Mouse (Mus musculus) granulocyte monocyte progenitor cell, adult 5-6 weeks (primary cell): ENCODE results near the gene Hoxa7. TPM values are rescaled to one million over a fixed set of nuclear protein-coding genes. Genes with fewer than 3 reads are reported as not detected.

Experiments
- ATAC-seq: replicated peaks from 2 replicates; pipeline ENCODE4 v1.8.0; 2016; ENCODE audit warnings: mild to moderate bottlenecking, moderate TSS enrichment, inconsistent platforms; ENCODE audit not compliant: poor library complexity, severe bottlenecking
- total RNA-seq, 2 experiments: library from RNA; stranded (forward) in 1 of 2; stranded (reverse) in 1 of 2; fragments of 200-712, 200-1000 nt in 1 of 2; fragments of >200 nt in 1 of 2; fragmentation: Nextera tagmentation in 1 of 2; gene quantifications; 2 replicates each; pipeline ENCODE4 v1.2.3; 2014 to 2017

Gene Hoxa7
- total RNA-seq, 2 experiments from 2014 or later: 10.8 to 20.5 TPM

DNA sequence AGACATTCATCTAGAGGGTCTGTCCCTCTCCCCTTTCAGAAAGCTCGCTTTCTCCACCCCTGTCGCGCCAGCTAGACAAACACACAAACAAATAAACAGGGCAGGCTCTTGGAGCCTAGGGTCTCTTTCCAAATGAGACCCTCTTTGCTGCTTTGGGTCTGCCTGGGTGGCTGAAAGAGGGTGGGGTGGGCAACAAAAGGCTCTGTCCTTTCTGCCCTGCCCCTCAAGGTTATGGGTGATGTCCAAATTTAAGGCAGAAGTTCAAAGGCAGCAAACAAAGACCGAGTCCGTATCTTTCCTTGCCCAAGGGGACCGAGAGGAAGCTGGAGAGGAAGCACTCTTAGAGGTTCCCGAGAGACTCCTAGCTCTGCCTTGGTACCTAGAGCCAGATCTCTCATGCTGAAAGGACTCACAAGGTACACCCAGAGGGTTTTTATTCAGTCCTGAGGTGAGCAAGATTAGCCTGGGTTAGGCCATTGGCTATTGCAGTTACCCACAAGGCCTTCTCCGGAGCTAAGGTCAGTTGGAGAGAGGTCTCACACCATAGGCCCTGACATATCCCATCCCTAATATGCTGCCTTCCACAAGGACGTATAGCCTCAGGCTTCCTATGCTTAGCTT is 19.5 kb upstream of the Hoxa7 start:
- no peak for ATAC-seq

DNA sequence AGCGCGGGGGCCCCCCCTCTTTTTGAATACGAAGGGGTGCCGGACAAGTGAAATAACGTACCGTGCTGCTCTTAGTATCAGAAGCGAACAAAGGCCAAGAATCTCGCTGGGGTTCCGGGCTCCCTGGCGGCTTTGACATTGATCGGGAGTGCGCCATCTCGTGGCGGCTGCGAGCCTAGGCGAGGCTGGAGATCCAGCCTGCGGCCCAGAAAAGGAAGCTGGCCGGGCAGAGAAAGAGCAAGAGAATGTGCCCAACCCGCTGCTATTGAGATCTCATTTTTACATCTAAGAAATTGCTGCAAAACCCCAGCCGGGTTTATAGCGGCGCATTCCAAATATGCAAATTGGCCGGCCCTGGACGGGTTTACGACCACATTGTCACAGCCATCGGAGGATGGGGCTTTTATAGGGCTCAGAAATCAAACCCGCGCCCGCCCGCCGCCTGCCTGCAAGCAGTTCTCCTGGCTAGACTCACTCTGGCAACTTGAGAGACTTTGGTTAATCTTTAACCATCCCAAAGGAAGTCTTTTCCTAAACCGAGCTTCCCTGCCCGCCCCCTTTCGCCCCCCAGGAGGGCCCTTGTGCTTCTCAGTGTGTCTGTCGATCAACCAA is 18.8 kb upstream of the Hoxa7 start, which contains the start of gene Hoxa10:
Gene Hoxa10, minus strand, starts transcription at position 466 of the 612 bp plus-strand sequence.
- peak; percentile 83 for ATAC-seq

DNA sequence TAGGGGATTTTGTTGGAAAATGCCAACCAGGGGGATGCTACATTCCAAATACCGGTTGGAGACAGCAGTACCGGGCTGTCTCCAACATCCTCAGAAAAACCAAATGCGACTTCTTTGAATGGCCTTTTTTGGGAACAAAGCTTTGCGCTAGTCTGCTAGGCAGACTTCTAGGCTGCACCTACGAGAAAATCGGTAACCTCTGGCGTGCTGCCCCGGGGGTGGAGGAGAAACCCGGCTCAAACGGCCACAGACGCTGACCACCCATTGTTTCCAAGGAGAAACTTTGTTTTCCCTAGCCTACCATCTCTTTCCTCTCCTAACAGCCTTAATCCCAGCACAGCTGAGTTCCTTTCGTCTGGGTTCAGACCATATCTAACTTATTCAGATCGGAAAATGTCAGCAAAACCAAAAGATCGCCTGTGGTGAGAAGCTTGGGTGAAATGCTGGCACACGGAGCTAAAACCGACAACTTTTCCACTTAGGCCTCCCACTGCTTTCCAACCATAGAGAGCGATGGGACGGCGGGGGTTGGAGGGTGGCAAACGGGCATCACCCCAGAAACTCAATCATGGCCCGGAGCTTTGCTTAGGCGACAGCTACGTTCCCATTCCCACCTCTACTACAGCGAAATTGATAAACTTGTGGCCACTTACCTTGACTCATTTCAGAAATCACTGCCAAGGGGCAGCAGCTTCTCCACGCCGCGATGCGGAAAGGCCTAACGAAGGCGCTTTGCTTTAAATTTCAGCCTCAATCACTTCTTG is 18.2 kb upstream of the Hoxa7 start:
- no peak for ATAC-seq

GRCm38 (mm10) chr6:52238976-52239375 is 17.3 kb upstream of the Hoxa7 start:
- no peak for ATAC-seq

GRCm38 (mm10) chr6:52238155-52238545 is 16.5 kb upstream of the Hoxa7 start:
- no peak for ATAC-seq

GRCm38 (mm10) chr6:52237346-52238154 is 15.9 kb upstream of the Hoxa7 start:
- ATAC-seq: no peak

DNA sequence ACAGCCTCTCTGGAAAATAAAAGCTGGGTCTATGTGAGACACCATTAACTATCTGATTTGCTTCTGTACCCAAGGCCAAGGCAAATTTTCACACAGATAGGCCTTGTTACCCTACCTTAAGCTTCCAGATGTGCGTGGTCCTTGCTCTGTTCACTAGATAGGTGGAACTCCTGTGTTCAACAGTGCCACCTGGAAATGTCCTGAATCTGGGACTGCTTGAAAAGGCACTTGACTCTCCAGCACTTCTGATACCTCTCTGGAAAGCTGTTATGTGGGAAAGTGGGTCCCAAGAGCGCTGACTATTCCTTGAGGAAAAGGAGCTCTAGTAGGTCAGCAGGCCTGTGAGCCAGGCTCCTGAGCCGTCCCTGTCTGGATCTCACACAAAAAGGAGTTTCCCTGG is 15.2 kb upstream of the Hoxa7 start:
- no peak for ATAC-seq

- ATAC-seq: no peak
Measured at GRCm38 (mm10) chr6:52235866-52236265, 14.2 kb upstream of the Hoxa7 start.

DNA sequence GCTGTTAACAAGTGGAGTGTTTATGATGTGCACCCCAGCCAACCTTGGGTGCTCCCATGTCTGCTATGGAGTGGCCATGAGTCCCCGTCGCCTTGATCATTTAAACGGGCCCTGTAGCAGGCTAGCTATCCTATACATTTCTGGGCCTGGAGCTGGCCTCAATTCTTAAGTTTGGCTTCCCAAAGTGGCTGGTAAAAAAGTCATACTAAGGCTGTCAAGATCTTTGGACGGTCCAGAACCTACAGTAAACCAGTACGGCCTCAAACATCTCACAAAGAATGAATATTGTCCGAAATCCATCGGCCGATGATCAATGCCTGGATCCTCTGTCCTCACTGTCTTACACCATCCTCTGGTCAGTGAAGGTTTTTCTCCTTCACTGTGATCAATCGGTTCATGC is 13.6 kb upstream of the Hoxa7 start:
- ATAC-seq: no peak

DNA sequence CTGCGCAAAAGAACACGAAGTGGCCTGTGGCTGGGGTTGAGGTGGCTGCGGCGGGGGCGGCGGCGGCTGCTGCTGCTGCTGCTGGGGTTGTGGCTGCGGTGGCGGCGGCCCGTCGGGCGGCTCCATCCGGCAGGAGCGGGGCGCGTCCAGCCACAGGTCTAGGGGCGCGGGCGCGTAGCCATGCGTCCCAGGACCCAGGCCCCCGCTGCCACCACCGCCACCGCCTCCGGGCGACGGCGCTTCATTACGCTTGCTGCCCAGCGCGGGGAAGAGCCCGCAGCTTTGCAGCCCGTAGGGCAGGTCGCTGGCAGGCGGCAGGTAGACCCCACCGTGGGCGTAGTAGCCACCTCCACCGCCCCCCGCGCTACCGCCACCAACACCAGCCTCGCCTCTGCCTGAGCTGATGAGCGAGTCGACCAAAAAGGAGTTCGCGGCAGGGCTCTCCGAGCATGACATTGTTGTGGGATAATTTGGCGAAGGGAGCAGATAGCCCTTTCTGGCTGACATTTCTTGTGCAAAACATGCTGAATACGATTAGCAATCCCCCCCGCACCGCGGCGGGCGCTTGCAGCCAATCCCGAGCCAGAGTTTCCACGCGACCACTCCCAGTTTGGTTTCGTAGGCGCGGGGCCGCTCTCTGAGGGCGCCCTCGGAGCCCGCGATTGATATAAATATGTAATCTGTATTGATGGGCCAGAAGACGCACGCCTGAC is 12.9 kb upstream of the Hoxa7 start:
- ATAC-seq: 0 out of 2 replicates have a peak, but pooled peaks have one; percentile 2

DNA sequence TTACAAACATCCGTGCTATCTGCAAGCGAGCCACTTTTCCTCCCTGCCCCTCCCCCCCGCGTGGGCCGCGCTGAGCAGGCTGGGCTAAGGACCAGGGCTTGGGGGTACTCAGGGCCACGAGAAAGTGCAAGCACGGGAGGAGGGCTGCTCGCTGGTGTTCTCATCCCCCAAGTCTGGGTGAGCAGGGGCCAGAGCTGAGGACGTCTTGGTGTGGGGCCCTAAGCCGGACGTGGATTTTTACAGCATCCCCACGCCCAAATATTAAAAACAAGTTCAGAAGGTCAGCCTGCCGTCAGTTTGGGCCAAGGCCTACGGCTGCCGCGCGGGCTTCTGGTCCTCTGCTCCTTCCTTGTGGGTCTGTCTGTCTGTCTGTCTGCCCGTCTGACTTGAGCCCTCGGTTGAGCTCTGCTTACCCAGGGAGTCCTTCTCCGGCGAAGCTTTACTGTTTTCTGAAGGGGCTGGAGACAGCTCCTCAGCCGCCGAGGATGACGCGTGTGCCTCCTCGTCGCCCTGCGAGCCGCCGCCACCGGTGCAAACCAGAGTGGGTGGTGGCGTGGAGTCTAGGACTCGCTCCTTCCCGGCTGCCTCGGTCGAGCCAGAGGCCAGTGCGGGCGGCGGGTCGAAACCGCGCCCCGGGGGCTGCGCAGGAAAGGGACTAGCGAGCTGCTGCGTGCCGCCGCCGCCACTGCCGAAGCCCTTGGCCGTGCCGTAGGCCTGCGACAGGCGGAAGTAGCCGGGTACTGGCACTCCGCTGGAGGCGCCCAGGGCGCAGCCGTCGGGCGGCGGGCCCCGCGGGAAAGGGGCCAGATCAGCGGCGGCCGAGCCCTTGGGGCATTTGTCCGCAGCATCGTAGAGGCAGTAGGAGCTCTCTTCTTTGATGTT is 12.1 kb upstream of the Hoxa7 start:
- peak; percentile 55 for ATAC-seq

DNA sequence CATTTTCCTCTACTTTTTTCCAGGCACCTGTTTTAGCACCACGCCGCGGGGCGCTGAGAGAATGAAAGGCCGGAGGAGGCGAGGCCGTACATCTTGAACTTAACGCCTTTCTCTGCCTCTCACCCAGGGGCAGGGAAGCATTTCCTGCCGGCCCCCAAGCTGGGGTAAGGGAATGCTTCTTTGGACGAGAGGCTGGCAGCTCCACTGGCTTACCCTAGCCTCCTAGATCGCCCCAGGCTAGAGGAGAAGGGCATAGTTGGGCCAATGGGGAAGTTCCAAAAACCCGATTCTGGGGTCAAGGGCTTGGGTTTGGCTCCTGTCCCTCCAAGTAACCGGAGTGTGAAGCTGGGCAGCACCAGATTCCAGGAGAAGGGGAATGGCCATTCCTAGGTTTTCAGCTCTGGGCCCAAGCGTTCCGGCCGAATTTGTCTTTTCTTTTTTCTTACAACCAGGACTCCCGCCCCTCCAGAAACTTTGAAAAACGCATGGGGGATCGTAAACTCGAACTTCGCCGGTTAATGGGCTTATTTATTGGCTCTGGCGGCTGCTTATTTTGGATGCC is 11.4 kb upstream of the Hoxa7 start:
- no peak for ATAC-seq

GRCm38 (mm10) chr6:52232568-52232965 is 10.9 kb upstream of the Hoxa7 start:
- ATAC-seq: no peak

DNA sequence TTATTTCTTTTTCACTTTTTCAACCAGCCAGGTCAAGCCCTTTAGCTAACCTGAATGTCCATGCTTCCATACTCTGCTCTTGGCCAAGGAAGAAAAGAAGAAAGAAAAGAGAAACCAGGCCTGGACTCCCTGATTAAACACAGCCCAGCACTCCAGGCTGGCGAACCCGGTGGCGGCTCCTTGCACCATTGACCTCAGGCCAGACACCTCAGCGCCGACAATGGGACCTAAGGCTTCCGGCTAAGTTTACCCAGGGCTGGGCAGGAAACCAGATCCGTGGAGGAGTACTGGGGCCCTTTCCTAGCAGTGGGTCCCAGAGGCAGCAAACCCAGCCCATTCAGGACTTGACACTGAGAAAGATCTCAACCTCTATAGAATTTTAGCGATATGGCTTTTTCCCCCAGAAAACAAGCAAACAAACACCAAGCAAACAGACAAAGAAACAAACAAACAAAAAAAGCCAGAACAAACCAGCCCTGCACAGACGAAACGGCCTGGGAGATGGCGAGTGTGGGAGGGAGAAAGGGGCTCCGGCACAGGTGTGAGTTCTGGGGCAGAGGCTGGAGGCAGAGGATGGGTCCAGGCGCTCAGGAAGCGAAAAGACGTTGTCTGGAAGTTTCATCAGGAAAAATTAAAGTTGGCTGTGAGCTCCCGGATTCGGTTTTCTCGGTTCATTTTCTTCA is 10.4 kb upstream of the Hoxa7 start:
- ATAC-seq: no peak

DNA sequence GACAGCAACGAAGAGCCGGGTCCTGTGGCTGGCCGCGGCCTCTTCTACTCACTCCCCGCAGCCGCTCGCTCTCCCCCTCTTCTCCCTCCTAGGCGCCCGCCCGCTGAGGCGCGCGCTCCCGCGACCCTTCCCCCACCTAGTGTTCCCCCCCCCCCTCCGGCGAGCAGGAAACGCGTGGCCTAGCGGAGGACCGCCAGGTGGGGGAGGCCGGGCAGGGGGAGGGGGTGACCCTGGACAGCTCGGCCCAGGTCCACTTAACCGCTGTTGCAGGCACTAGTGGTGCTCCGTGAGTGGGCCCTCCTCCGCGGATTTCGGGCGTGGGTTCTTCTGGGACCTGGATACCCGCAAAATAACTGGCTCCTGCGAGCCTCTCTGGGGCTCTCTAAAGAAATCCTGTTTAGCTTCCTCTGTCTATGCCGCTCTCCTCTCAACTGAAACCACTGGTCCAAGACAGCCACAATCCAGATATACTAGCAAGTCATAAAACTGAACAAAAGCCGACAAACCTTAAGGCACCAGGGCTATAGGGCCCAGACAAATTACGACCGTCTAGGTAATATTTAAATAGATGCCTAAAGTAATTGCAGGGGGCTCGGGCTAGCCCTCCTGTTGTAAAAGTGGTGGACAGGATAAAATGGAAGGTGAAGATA is 9.0 kb upstream of the Hoxa7 start, which contains the start of gene Hoxa9:
Gene Hoxa9, minus strand, starts transcription at position 574 of the 650 bp plus-strand sequence.
- ATAC-seq: no peak

GRCm38 (mm10) chr6:52229558-52230416 is 8.1 kb upstream of the Hoxa7 start:
- ATAC-seq: no peak
